Mouse (Mus musculus): ENCODE results near the gene Dhrs7. TPM values are rescaled to one million over a fixed set of nuclear protein-coding genes. Genes with fewer than 3 reads are reported as not detected.

Dhrs7 gene
- polyA plus RNA-seq, 1 experiment from 2014 or later: 12.8 TPM

- ATAC-seq (ENCODE audit: low FRiP score) (no peak), DNase-seq (ENCODE audit: low spot score, missing footprints) (no peak)
- WGBS: 87% methylated on average over 5 of the region's 5 CpGs
- H3K4me3 ChIP-seq (ENCODE audit: low read depth, low read length): no peak overlapping the region
- H3K4me1 ChIP-seq (ENCODE audit: control insufficient read depth, insufficient read depth, low read length): no peaks in the 10 kb centered on the region
- H3K4me2 ChIP-seq: no peak overlapping the region
- no peaks in the 10 kb centered on the region for H3K9me3 ChIP-seq (ENCODE audit: control insufficient read depth, low read length)
- H3K27ac ChIP-seq (ENCODE audit: low read depth, low read length): no peak overlapping the region
- H3K9ac ChIP-seq (ENCODE audit: low read length): no peak overlapping the region
- H3K27me3 ChIP-seq (ENCODE audit: control insufficient read depth, insufficient read depth, low read length): no peaks in the 10 kb centered on the region
- H3K36me3 ChIP-seq (ENCODE audit: control insufficient read depth, insufficient read depth, low read length): no peaks in the 10 kb centered on the region
These were observed 41.7 kb downstream of the Dhrs7 start for GRCm38 (mm10) chr12:72622853-72623496.

- H3K4me1 ChIP-seq (ENCODE audit: control insufficient read depth, insufficient read depth, low read length): no peaks in the 10 kb centered on the region
- H3K4me3 ChIP-seq (ENCODE audit: low read depth, low read length): no peak overlapping the region
- DNase-seq (ENCODE audit: low spot score, missing footprints): no peak
- no peak for ATAC-seq (ENCODE audit: low FRiP score)
- H3K9me3 ChIP-seq (ENCODE audit: control insufficient read depth, low read length): no peaks in the 10 kb centered on the region
- H3K36me3 ChIP-seq (ENCODE audit: control insufficient read depth, insufficient read depth, low read length): no peaks in the 10 kb centered on the region
- H3K4me2 ChIP-seq: no peak overlapping the region
- no peak overlapping the region for H3K27ac ChIP-seq (ENCODE audit: low read depth, low read length)
- 75% methylated on average over 1 of the region's 1 CpGs for WGBS
- H3K27me3 ChIP-seq (ENCODE audit: control insufficient read depth, insufficient read depth, low read length): no peaks in the 10 kb centered on the region
- no peak overlapping the region for H3K9ac ChIP-seq (ENCODE audit: low read length)
These were observed 43.3 kb downstream of the Dhrs7 start for GRCm38 (mm10) chr12:72621441-72621840.

- no peaks in the 10 kb centered on the region for H3K27me3 ChIP-seq (ENCODE audit: control insufficient read depth, insufficient read depth, low read length)
- no peaks in the 10 kb centered on the region for H3K9me3 ChIP-seq (ENCODE audit: control insufficient read depth, low read length)
These were observed 43.9 kb downstream of the Dhrs7 start for GRCm38 (mm10) chr12:72620856-72621255.

GRCm38 (mm10) chr12:72612053-72612452 lies 52.7 kb downstream of the Dhrs7 start:
- DNase-seq (ENCODE audit: low spot score, missing footprints): no peak
- no peak overlapping the region for H3K27ac ChIP-seq (ENCODE audit: low read depth, low read length)
- 94% methylated on average over 3 of the region's 3 CpGs for WGBS
- H3K36me3 ChIP-seq (ENCODE audit: control insufficient read depth, insufficient read depth, low read length): no peaks in the 10 kb centered on the region
- H3K4me1 ChIP-seq (ENCODE audit: control insufficient read depth, insufficient read depth, low read length): no peaks in the 10 kb centered on the region
- no peak for ATAC-seq (ENCODE audit: low FRiP score)
- no peak overlapping the region for H3K4me3 ChIP-seq (ENCODE audit: low read depth, low read length)
- no peaks in the 10 kb centered on the region for H3K27me3 ChIP-seq (ENCODE audit: control insufficient read depth, insufficient read depth, low read length)
- no peaks in the 10 kb centered on the region for H3K9me3 ChIP-seq (ENCODE audit: control insufficient read depth, low read length)
- no peak overlapping the region for H3K9ac ChIP-seq (ENCODE audit: low read length)
- no peak overlapping the region for H3K4me2 ChIP-seq

More at GRCm38 (mm10) chr12:72620856-72621255, 43.9 kb downstream of the Dhrs7 start:
- 87% methylated on average over 7 of the region's 7 CpGs for WGBS
- no peak overlapping the region for H3K4me2 ChIP-seq
- ATAC-seq (ENCODE audit: low FRiP score) (no peak), DNase-seq (ENCODE audit: low spot score, missing footprints) (no peak)
- H3K4me3 ChIP-seq (ENCODE audit: low read depth, low read length): no peak overlapping the region
- no peak overlapping the region for H3K9ac ChIP-seq (ENCODE audit: low read length)
- no peaks in the 10 kb centered on the region for H3K4me1 ChIP-seq (ENCODE audit: control insufficient read depth, insufficient read depth, low read length)
- H3K27ac ChIP-seq (ENCODE audit: low read depth, low read length): no peak overlapping the region
- H3K36me3 ChIP-seq (ENCODE audit: control insufficient read depth, insufficient read depth, low read length): no peaks in the 10 kb centered on the region

Other genes starting within 250 kb of the Dhrs7 start
- 1.5 and 1.9 TPM in 2 replicates for gene Lrrc9, start 223.0 kb downstream of the Dhrs7 start, polyA plus RNA-seq (2014; fragmentation: Nextera tagmentation; extraction: Ambion mirVana)
- 15.0 and 16.7 TPM in 2 replicates for gene Pcnx4, start 128.5 kb downstream of the Dhrs7 start, polyA plus RNA-seq (2014; fragmentation: Nextera tagmentation; extraction: Ambion mirVana)
- gene Gm4756, start 15.2 kb downstream of the Dhrs7 start, polyA plus RNA-seq (2014; fragmentation: Nextera tagmentation; extraction: Ambion mirVana): not detected in 2 replicates
- gene Ppm1a, start 92.5 kb upstream of the Dhrs7 start, polyA plus RNA-seq (2014; fragmentation: Nextera tagmentation; extraction: Ambion mirVana): 70.6 and 77.5 TPM in 2 replicates